Mouse (Mus musculus) MEL (cell line): ENCODE results near the gene Cd36.

Source experiments
- CHD1 ChIP-seq: IDR thresholded peaks from 2 replicates; pipeline ENCODE4 v1.6.1; 2012; ENCODE audit warnings: low read depth, mild to moderate bottlenecking, inconsistent platforms, low read length, improper control_type of control experiment
- CTCF ChIP-seq, 3 experiments: IDR thresholded peaks in 2 of 3; conservative IDR thresholded peaks in 1 of 3; 2 replicates each; pipeline ENCODE4 v1.5.1; 2011 to 2012; ENCODE audit warnings: low read length in 3 of 3, low read depth in 2 of 3, mild to moderate bottlenecking in 2 of 3, improper control_type of control experiment in 1 of 3, inconsistent platforms in 1 of 3, mixed read lengths in 1 of 3, moderate library complexity in 1 of 3; ENCODE audit not compliant: control insufficient read depth in 1 of 3, insufficient read depth in 1 of 3, poor library complexity in 1 of 3, severe bottlenecking in 1 of 3
- EP300 ChIP-seq, 2 experiments: IDR thresholded peaks; 2 replicates each; pipeline ENCODE4 v1.6.1; 2011; ENCODE audit warnings: improper control_type of control experiment in 2 of 2, low read length in 2 of 2, low read depth in 1 of 2, mild to moderate bottlenecking in 1 of 2
- GATA1 ChIP-seq: IDR thresholded peaks from 2 replicates; pipeline ENCODE4 v1.6.1; 2011; ENCODE audit warnings: low read depth, low read length, improper control_type of control experiment
- MAX ChIP-seq: IDR thresholded peaks from 2 replicates; pipeline ENCODE4 v1.6.1; 2011; ENCODE audit warnings: low read length, improper control_type of control experiment
- NELFE ChIP-seq: IDR thresholded peaks from 2 replicates; pipeline ENCODE4 v1.6.1; 2011; ENCODE audit warnings: low read depth, low read length, improper control_type of control experiment
- POLR2AphosphoS2 ChIP-seq: IDR thresholded peaks from 2 replicates; pipeline ENCODE4 v1.6.1; 2011; ENCODE audit warnings: low read length, improper control_type of control experiment
- POLR2AphosphoS5 ChIP-seq: IDR thresholded peaks from 2 replicates; pipeline ENCODE4 v1.6.1; 2012; ENCODE audit warnings: low read depth, borderline replicate concordance, mild to moderate bottlenecking, inconsistent platforms, low read length, moderate library complexity, mixed read lengths
- TCF12 ChIP-seq: IDR thresholded peaks from 2 replicates; pipeline ENCODE4 v1.6.1; 2014; ENCODE audit warnings: low read depth, mild to moderate bottlenecking, inconsistent platforms, low read length, improper control_type of control experiment, moderate library complexity
- ZC3H11A ChIP-seq: IDR thresholded peaks from 2 replicates; pipeline ENCODE4 v1.6.1; 2012; ENCODE audit warnings: low read depth, mild to moderate bottlenecking, inconsistent platforms, low read length, improper control_type of control experiment
- ZNF384 ChIP-seq: IDR thresholded peaks from 2 replicates; pipeline ENCODE4 v1.6.1; 2012; ENCODE audit warnings: low read depth, mild to moderate bottlenecking, inconsistent platforms, low read length, improper control_type of control experiment

GRCm38 (mm10) chr5:17888598-17888997 is at the start of gene Cd36:
- TF ChIP-seq EP300 (IDR thresholded peaks at IDR 0.05; ENCODE audit: low read depth in 1 of 2, low read length in 2 of 2), result no peak
- TF ChIP-seq POLR2AphosphoS2, result no peak
- TF ChIP-seq MAX, result no peak
- TF ChIP-seq CTCF (IDR thresholded peaks at IDR 0.05 in 2 of 3, conservative IDR thresholded peaks at IDR 0.05 in 1 of 3; ENCODE audit: control insufficient read depth in 1 of 3, insufficient read depth in 1 of 3, low read depth in 2 of 3, low read length in 3 of 3, poor library complexity in 1 of 3, severe bottlenecking in 1 of 3), result no peak
- no peak for TF ChIP-seq NELFE
- no peak for TF ChIP-seq CHD1
- no peak for TF ChIP-seq TCF12
- no peak for TF ChIP-seq POLR2AphosphoS5
- TF ChIP-seq ZNF384, result no peak
- TF ChIP-seq ZC3H11A, result no peak
- no peak for TF ChIP-seq GATA1
